Mouse (Mus musculus): ENCODE measurements around the gene Fnbp1l.

- TF ChIP-seq EP300 (IDR thresholded peaks at IDR 0.05; ENCODE audit: insufficient read depth, low read depth, low read length): no peak
- no peak for TF ChIP-seq POLR2A (IDR thresholded peaks at IDR 0.05; ENCODE audit: insufficient read depth, low read depth, low read length)
These were observed 100.4 kb downstream of the Fnbp1l start for GRCm38 (mm10) chr3:122519082-122519481.
